Mouse (Mus musculus) stomach, embryonic 14.5 days (tissue): ENCODE measurements at regions not wholly inside any gene's neighbourhood (a gene's known extent, or its start where the extent isn't known, plus 50 kb on each side); places are given as distances from the start of the nearest gene placed in this dataset.

Experiments
- ATAC-seq: fragments of 200-750 bp; cut with Nextera tagmentation; 2 replicates; pipeline ENCODE4 v1.8.0; 2017; ENCODE audit warnings: low read depth, moderate TSS enrichment; ENCODE audit not compliant: insufficient number of reproducible peaks, insufficient read depth, low FRiP score
- H3K27ac ChIP-seq: fragments of 300-500 bp; sonication (generic); 2 replicates; pipeline ENCODE4 v1.5.1; 2014; ENCODE audit warnings: mild to moderate bottlenecking, low read length, moderate library complexity, mixed read lengths
- H3K27me3 ChIP-seq: fragments of 300-500 bp; sonication (generic); 2 replicates; pipeline ENCODE4 v1.6.1; 2014; ENCODE audit warnings: low read length, control low read depth, mixed read lengths; ENCODE audit not compliant: control insufficient read depth, insufficient read depth
- H3K36me3 ChIP-seq: fragments of 300-500 bp; sonication (generic); 2 replicates; pipeline ENCODE4 v1.6.1; 2014; ENCODE audit warnings: mild to moderate bottlenecking, control low read depth, low read length, moderate library complexity, mixed read lengths; ENCODE audit not compliant: control insufficient read depth, insufficient read depth
- H3K4me1 ChIP-seq: fragments of 300-500 bp; sonication (generic); 2 replicates; pipeline ENCODE4 v1.6.1; 2014; ENCODE audit warnings: low read length, control low read depth, mixed read lengths; ENCODE audit not compliant: control insufficient read depth, insufficient read depth
- H3K4me2 ChIP-seq: fragments of 300-500 bp; sonication (generic); replicated peaks from 2 replicates; pipeline ENCODE4 v1.6.1; 2014; ENCODE audit warnings: low read depth, low read length, control low read depth
- H3K4me3 ChIP-seq: fragments of 300-500 bp; sonication (generic); 2 replicates; pipeline ENCODE4 v1.5.1; 2014; ENCODE audit warnings: low read depth, low read length, control low read depth
- H3K9ac ChIP-seq: fragments of 300-500 bp; sonication (generic); replicated peaks from 2 replicates; pipeline ENCODE4 v1.6.1; 2014; ENCODE audit warnings: low read depth, mild to moderate bottlenecking, control low read depth, low read length, moderate library complexity, mixed read lengths
- H3K9me3 ChIP-seq: fragments of 300-500 bp; sonication (generic); 2 replicates; pipeline ENCODE4 v1.6.1; 2016; ENCODE audit warnings: low read depth, low read length, control low read depth; ENCODE audit not compliant: control insufficient read depth
- WGBS: fragments of 180-500 bp; shearing (Covaris S2); extraction: QIAGEN DNeasy Blood & Tissue Kit; methylation state at CpG from one replicate; pipeline ENCODE4 v1.1.7; 2014; 5-methylcytosine and 5-hydroxymethylcytosine counted together

GRCm38 (mm10) chr17:50419966-50420365 is 89.2 kb upstream of the Plcl2 start:
- WGBS, result 78% methylated on average over 12 of the region's 12 CpGs
- Histone ChIP-seq H3K27ac (no peak overlapping the region), H3K4me1 (no peaks in the 10 kb centered on the region), H3K4me3 (no peak overlapping the region), H3K27me3 (no peaks in the 10 kb centered on the region), H3K4me2 (no peak overlapping the region), H3K36me3 (no peaks in the 10 kb centered on the region), H3K9me3 (no peaks in the 10 kb centered on the region), H3K9ac (no peak overlapping the region)
- ATAC-seq, result peak; percentile 89; the same call in 1 of the 2 replicates

GRCm38 (mm10) chr17:50420690-50421089 is 88.5 kb upstream of the Plcl2 start:
- H3K36me3 ChIP-seq, result no peaks in the 10 kb centered on the region
- H3K27me3 ChIP-seq, result no peaks in the 10 kb centered on the region
- H3K9ac ChIP-seq, result no peak overlapping the region
- H3K4me3 ChIP-seq, result no peak overlapping the region
- H3K4me2 ChIP-seq, result no peak overlapping the region
- 97% methylated on average over 6 of the region's 6 CpGs for WGBS
- no peak overlapping the region for H3K27ac ChIP-seq
- no peaks in the 10 kb centered on the region for H3K9me3 ChIP-seq
- no peak for ATAC-seq
- H3K4me1 ChIP-seq, result no peaks in the 10 kb centered on the region

GRCm38 (mm10) chr17:50421476-50421875 is 87.7 kb upstream of the Plcl2 start:
- H3K4me1 ChIP-seq, result no peaks in the 10 kb centered on the region
- no peak overlapping the region for H3K4me3 ChIP-seq
- 94% methylated on average over 10 of the region's 10 CpGs for WGBS
- ATAC-seq, result no peak
- no peak overlapping the region for H3K9ac ChIP-seq
- H3K27me3 ChIP-seq, result no peaks in the 10 kb centered on the region
- no peak overlapping the region for H3K4me2 ChIP-seq
- no peaks in the 10 kb centered on the region for H3K36me3 ChIP-seq
- H3K27ac ChIP-seq, result no peak overlapping the region
- no peaks in the 10 kb centered on the region for H3K9me3 ChIP-seq

DNA sequence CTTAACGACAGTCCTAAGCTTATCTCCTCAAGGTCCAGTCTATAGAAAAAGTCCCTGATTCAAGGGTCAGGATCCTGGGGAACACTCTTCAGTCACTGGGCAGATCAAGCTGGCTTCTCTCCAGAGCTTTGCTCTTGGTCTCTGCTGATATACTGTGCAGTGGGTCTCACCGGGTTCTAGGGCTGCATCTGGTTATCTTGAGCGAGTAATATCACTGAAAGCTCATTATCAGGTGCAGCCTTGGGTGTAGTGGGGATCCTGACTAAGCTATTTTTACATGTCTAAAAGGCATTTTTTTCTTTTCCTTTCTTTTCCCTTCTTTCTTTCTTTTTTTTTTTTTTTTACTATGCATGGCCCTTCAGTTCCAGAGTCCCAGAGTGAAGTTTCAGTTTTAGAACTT is 84.1 kb upstream of the Plcl2 start:
- 85% methylated on average over 3 of the region's 3 CpGs for WGBS
- H3K4me2 ChIP-seq, result no peak overlapping the region
- H3K9me3 ChIP-seq, result no peaks in the 10 kb centered on the region
- no peaks in the 10 kb centered on the region for H3K36me3 ChIP-seq
- no peak overlapping the region for H3K27ac ChIP-seq
- no peak overlapping the region for H3K9ac ChIP-seq
- no peak overlapping the region for H3K4me3 ChIP-seq
- no peaks in the 10 kb centered on the region for H3K4me1 ChIP-seq
- ATAC-seq, result peak; percentile 69; the same call in 1 of the 2 replicates
- H3K27me3 ChIP-seq, result no peaks in the 10 kb centered on the region

DNA sequence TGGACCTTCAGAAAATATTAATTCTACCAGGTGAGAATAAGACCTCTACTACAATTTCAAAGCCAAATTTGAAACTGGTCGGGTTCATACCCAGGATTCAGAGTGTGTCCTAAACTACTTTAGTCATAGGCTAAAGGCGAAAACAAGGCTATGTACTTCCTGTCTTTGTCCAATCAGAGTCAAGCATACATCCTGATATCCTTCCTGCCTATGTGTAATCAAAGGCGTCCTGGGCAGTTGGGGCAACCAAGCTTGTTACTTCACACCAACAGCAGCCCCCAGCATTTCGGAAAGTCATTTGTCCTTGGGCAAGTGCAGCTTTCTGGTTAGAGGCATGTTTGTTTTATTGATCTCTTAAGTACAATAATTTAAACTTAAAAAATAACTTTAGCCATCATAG is 83.7 kb upstream of the Plcl2 start:
- Histone ChIP-seq H3K27me3 (no peaks in the 10 kb centered on the region), H3K9me3 (no peaks in the 10 kb centered on the region), H3K4me1 (no peaks in the 10 kb centered on the region), H3K27ac (no peak overlapping the region), H3K9ac (no peak overlapping the region), H3K36me3 (no peaks in the 10 kb centered on the region), H3K4me2 (no peak overlapping the region), H3K4me3 (no peak overlapping the region)
- WGBS, result 87% methylated on average over 4 of the region's 4 CpGs
- no peak for ATAC-seq

GRCm38 (mm10) chr17:50426146-50426545 is 83.1 kb upstream of the Plcl2 start:
- Histone ChIP-seq H3K4me3 (no peak overlapping the region), H3K36me3 (no peaks in the 10 kb centered on the region), H3K4me2 (no peak overlapping the region), H3K27ac (no peak overlapping the region), H3K9me3 (no peaks in the 10 kb centered on the region), H3K9ac (no peak overlapping the region), H3K27me3 (no peaks in the 10 kb centered on the region), H3K4me1 (no peaks in the 10 kb centered on the region)
- no peak for ATAC-seq
- 74% methylated on average over 7 of the region's 7 CpGs for WGBS

DNA sequence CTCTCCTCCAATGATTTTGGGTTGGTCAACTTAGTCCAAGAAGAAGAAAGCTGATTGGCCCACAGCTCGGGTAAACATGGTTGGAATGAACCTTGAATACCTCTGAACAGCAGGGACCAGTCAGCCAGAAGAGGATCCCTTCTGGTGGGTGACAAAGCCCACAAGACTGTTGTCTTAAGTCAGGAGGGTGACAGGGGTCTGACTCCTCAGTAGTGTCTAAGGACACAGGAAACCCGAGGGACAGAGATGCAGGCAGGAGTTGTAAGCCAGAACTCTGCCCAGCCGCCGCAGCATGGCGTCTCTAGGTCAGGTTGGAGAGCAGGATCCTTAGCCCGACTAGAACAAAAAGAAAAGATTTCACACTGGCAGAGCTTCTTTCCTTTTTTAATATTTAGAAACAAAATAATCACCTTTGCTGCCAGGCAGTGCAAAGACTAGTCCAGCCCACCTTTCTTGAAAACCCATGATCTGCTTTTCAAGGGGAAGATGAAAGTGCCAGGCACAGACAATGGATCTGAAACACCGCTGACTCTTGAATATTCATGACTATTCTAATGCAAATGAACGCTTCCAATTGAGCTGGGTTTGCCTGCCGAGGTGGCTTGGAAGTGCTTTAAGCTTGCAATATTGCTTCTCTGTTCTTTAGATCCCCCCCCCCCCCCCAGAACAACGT is 81.7 kb upstream of the Plcl2 start:
- ATAC-seq, result no peak

DNA sequence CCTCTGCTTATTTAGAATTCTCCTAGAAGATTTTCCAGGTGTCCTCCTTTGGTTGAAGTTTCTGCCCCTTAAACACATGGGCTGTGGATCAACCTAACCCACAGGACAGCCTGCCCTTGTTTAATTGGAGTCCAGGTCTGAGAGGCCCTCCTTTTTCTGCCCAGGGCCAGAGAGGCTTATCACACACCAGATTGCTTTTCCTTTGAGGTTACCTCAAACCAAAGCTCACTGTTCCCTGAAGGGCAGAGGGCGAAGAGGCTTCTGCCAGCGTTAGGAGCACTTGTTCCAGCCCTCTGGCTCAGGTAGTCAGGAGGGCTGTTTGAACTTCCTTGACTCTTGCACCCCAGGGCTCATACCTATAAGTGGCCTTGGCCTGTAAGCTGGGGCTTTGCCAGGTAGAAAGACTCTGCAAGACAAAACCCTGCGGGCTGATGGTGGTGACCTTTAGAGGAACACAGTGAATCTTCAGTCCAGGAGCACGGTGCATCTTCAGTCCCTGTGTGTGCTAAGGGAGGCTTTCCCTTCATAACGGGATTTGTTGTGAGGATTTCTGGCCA is 81.1 kb upstream of the Plcl2 start:
- ATAC-seq, result no peak
- Histone ChIP-seq H3K4me1 (no peaks in the 10 kb centered on the region), H3K9ac (no peak overlapping the region), H3K4me2 (no peak overlapping the region), H3K9me3 (no peaks in the 10 kb centered on the region), H3K27me3 (no peaks in the 10 kb centered on the region), H3K36me3 (no peaks in the 10 kb centered on the region), H3K27ac (no peak overlapping the region), H3K4me3 (no peak overlapping the region)
- WGBS, result 59% methylated on average over 5 of the region's 5 CpGs

More for the DNA sequence above, 81.7 kb upstream of the Plcl2 start:
- H3K9me3 ChIP-seq, result no peaks in the 10 kb centered on the region
- WGBS, result 37% methylated on average over 10 of the region's 10 CpGs
- no peak overlapping the region for H3K9ac ChIP-seq
- H3K4me3 ChIP-seq, result no peak overlapping the region
- H3K27me3 ChIP-seq, result no peaks in the 10 kb centered on the region
- no peak overlapping the region for H3K4me2 ChIP-seq
- H3K36me3 ChIP-seq, result no peaks in the 10 kb centered on the region
- no peaks in the 10 kb centered on the region for H3K4me1 ChIP-seq
- no peak overlapping the region for H3K27ac ChIP-seq

GRCm38 (mm10) chr17:50432559-50432958 is 76.6 kb upstream of the Plcl2 start:
- no peaks in the 10 kb centered on the region for H3K4me1 ChIP-seq
- WGBS, result 71% methylated on average over 6 of the region's 6 CpGs
- ATAC-seq, result no peak
- H3K27me3 ChIP-seq, result no peaks in the 10 kb centered on the region
- no peaks in the 10 kb centered on the region for H3K36me3 ChIP-seq
- H3K4me3 ChIP-seq, result no peak overlapping the region
- no peak overlapping the region for H3K27ac ChIP-seq
- no peak overlapping the region for H3K9ac ChIP-seq
- H3K9me3 ChIP-seq, result no peaks in the 10 kb centered on the region
- H3K4me2 ChIP-seq, result no peak overlapping the region
